Mouse (Mus musculus): ENCODE measurements at regions not wholly inside any gene's neighbourhood (a gene's known extent, or its start where the extent isn't known, plus 50 kb on each side); places are given as distances from the start of the nearest gene placed in this dataset.
A peak's percentile ranks its signal among the peaks of the same experiment; 100 is the strongest.

DNA sequence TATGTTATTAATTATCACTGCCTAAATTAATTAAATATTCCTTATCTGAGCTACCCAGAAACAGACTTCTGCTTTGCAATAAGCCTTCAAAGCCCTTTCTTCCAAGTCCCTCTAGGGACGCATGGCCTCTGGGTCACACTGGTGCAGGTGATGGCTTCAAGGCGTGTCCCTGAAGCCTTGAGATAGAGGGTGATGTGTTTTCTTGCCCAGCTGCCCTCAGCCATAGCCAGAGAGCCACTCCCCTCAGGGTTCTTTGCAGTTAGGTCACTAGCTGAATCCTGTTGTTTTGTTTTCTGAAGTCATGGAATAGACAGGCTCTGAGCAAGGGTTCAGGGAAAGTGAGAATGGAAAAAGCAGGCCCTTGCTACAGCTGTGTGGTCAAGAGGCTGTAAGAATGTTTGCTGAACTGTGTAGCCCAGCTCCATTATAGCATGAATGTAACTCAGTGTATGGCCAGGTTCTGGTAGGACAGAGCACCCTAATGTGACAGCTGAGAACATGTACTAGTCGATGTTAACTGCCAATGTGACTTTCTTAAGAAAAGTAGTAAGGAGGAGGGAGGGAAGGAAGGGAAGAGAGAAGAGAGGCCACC is 233.8 kb upstream of the Sox11 start:
- no peak for ATAC-seq (ENCODE audit: insufficient number of reproducible peaks, insufficient read depth, low FRiP score, low TSS enrichment, low read depth)
- Histone ChIP-seq H3K27ac (no peak overlapping the region), H3K4me2 (no peak overlapping the region), H3K4me1 (peaks cover 3% of the 10 kb centered on the region; the same call in 1 of the 2 replicates), H3K4me3 (no peak overlapping the region), H3K27me3 (no peaks in the 10 kb centered on the region), H3K9me3 (no peaks in the 10 kb centered on the region), H3K36me3 (no peaks in the 10 kb centered on the region), H3K9ac (no peak overlapping the region)
- 49% methylated on average over 3 of the region's 3 CpGs for WGBS

DNA sequence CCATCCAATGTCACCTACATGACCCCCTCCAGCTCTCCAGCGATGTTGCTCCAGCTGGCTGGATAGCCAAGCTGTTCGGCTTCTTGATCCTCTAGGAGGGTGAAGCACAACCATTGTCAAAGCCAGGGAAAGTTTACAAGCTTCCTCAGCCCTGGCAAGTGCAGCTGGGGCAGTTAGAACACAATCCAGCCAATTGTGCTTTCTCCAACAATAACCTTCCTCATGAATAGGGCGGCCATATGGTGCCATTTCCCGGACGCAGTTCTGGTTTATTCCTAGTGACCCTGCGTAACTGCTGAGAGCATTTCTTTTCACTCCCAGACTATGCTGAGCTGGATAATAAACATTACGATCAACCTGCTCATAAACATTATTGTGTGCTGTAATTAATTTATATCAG is 233.3 kb upstream of the Sox11 start:
- 44% methylated on average over 7 of the region's 7 CpGs for WGBS
- Histone ChIP-seq H3K9ac (no peak overlapping the region), H3K4me1 (peaks cover 3% of the 10 kb centered on the region; the same call in 1 of the 2 replicates), H3K4me3 (no peak overlapping the region), H3K27me3 (no peaks in the 10 kb centered on the region), H3K27ac (no peak overlapping the region), H3K36me3 (no peaks in the 10 kb centered on the region), H3K9me3 (no peaks in the 10 kb centered on the region), H3K4me2 (no peak overlapping the region)
- no peak for ATAC-seq (ENCODE audit: insufficient number of reproducible peaks, insufficient read depth, low FRiP score, low TSS enrichment, low read depth)

DNA sequence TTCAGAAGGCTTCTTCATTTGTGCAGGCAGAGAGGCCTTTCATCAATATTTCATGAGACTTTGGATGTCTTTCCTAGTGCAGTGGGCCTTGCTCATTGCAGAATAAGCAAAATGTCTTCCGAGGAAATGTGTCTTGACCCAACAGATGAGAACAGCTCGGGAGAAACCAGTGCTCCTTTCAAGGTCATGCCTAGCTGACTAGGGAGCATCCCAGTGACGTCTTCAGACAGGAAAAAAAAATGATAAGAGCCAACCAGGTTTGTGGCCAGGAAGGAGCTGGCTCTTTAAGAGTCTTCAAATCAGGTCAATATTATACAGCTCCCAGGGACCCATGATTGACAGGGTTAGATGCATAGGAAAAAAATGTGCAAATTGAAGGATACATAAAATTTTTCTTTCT is 224.9 kb upstream of the Sox11 start:
- no peaks in the 10 kb centered on the region for H3K36me3 ChIP-seq
- H3K4me1 ChIP-seq, result peaks cover 35% of the 10 kb centered on the region
- no peaks in the 10 kb centered on the region for H3K9me3 ChIP-seq
- H3K4me2 ChIP-seq, result no peak overlapping the region
- H3K27ac ChIP-seq, result no peak overlapping the region
- ATAC-seq (ENCODE audit: insufficient number of reproducible peaks, insufficient read depth, low FRiP score, low TSS enrichment, low read depth), result no peak
- H3K27me3 ChIP-seq, result no peaks in the 10 kb centered on the region
- WGBS, result 64% methylated on average over 3 of the region's 3 CpGs
- no peak overlapping the region for H3K9ac ChIP-seq
- H3K4me3 ChIP-seq, result no peak overlapping the region

DNA sequence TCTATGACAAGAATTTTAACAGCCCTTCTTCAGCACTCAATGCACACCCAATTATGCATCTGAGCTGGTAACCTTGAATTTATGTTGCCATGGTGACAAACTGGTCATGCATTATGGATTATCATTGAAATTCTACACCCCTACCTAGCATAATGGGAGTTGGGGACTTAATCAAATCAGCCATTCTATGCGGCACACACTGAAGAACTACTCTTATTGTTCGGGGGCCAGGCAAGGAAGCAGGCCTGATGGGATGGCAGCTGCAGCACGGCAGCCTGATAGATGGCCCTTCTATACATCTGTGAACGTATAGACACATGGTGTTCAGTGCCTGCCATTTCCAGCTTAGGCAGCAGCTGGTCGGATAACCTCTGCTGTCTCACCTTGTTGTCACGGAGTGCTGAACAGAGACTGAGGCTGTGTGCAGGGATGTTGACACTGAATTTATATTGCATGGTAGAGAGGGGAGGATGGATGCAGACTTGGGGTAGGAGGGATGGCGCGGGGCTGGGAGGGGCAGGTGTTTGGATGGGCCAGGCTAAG is 223.7 kb upstream of the Sox11 start:
- Histone ChIP-seq H3K4me3 (no peak overlapping the region), H3K27ac (peak overlapping the region; percentile 44; the same call in 1 of the 2 replicates), H3K4me1 (peaks cover 35% of the 10 kb centered on the region), H3K27me3 (no peaks in the 10 kb centered on the region), H3K36me3 (no peaks in the 10 kb centered on the region), H3K4me2 (no peak overlapping the region), H3K9ac (no peak overlapping the region), H3K9me3 (no peaks in the 10 kb centered on the region)
- ATAC-seq (ENCODE audit: insufficient number of reproducible peaks, insufficient read depth, low FRiP score, low TSS enrichment, low read depth), result peak; percentile 37; the same call in 1 of the 2 replicates
- WGBS, result 31% methylated on average over 8 of the region's 8 CpGs

DNA sequence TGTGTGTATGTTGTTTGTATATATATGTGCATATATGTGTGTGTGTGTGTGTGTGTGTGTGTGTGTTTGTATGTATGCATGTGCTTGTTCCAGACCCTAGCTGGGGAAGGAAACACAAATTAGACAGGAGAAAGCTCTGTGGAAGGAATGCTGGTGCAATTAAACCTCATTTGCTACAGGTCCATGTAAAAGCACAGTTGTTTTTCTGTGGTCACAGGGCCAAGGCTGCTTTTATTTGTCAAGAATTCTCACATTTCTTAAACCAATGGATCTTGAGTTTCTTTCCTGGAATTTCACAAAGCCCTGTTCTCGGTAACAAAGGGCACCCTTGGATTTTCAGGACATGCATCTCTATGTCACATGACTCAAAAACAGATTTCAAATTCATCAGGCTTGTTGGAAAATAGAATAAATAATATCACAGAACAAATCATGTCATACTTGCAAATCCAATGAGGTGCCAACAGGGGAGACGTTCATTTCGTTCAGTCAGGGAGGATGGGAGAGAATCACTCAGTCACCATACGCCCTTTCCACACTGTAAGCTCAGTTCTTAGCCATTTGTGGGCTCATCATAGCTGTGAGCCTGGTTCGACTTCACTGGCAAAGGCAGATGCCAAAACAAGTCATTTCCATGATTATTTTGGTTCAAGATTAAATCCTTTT is 222.4 kb upstream of the Sox11 start:
- no peak for ATAC-seq (ENCODE audit: insufficient number of reproducible peaks, insufficient read depth, low FRiP score, low TSS enrichment, low read depth)
- no peak overlapping the region for H3K9ac ChIP-seq
- no peaks in the 10 kb centered on the region for H3K27me3 ChIP-seq
- no peak overlapping the region for H3K4me3 ChIP-seq
- H3K4me2 ChIP-seq, result no peak overlapping the region
- H3K9me3 ChIP-seq, result no peaks in the 10 kb centered on the region
- peak overlapping the region; percentile 78 for H3K27ac ChIP-seq
- WGBS, result 25% methylated on average over 5 of the region's 5 CpGs
- peaks cover 35% of the 10 kb centered on the region for H3K4me1 ChIP-seq
- H3K36me3 ChIP-seq, result no peaks in the 10 kb centered on the region

DNA sequence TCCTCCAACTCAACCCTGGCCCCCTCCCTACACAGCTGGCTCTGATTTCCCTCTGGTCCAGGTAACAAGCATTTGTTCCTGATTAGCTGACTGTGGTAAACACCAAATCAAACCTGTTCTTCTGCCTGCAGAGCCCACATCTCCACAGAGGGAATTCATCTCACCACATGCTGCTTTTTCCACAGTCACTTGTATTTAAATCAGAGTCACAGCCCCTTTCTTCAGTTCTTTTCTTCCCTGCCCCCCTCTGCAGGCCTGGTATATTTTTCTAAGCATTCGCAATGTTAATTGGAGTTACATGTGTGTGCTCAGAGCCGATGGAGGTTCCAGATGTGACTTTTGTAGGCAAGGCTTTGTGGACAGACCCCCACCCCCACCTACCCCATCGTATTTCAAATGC is 221.5 kb upstream of the Sox11 start:
- Histone ChIP-seq H3K36me3 (no peaks in the 10 kb centered on the region), H3K4me3 (no peak overlapping the region), H3K4me1 (peaks cover 35% of the 10 kb centered on the region), H3K27ac (peak overlapping the region; percentile 78), H3K4me2 (no peak overlapping the region), H3K27me3 (no peaks in the 10 kb centered on the region), H3K9me3 (no peaks in the 10 kb centered on the region), H3K9ac (no peak overlapping the region)
- 4% methylated on average over 3 of the region's 3 CpGs for WGBS
- no peak for ATAC-seq (ENCODE audit: insufficient number of reproducible peaks, insufficient read depth, low FRiP score, low TSS enrichment, low read depth)

DNA sequence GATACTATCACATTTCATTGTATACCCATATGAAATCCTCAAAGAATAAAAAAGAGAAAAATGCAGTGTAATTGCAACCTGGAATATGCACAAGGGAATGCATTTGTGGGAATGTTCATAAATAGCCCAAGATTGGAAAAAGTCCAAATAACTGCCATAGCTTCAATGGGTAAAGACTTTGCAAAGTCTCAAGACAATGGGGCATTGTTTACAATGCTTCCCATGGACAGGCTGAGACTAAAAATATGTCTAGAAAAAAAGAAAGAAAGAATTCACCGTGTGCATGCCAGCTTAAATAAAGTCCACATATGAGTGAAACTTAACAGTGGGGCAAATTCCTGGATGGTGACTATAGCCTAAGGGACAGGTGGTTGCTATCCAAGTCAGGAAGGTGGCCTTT is 210.4 kb upstream of the Sox11 start:
- H3K4me2 ChIP-seq, result no peak overlapping the region
- WGBS, result 16% methylated on average over 1 of the region's 1 CpGs
- no peaks in the 10 kb centered on the region for H3K27me3 ChIP-seq

DNA sequence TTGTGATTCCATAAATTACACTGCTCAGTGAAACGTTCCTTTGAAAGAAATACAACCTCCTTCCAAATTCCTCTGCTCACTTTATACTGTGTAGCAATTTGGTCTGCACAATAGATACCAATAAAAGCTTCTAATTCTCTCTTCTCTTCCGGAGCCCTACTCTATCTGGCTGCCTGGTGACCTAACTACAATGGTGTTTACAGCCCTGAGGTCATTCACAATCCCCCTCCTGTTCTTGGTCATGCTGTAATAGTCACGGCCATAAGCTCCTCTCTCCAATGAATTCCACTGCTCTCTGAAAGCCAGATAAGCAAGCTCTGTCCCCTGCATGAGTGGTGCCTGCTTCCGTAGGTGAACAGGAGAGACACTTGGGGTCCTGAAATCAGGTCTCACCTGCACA is 195.8 kb upstream of the Sox11 start:
- H3K4me2 ChIP-seq, result no peak overlapping the region

More for the DNA sequence above, 210.4 kb upstream of the Sox11 start:
- ATAC-seq (ENCODE audit: insufficient number of reproducible peaks, insufficient read depth, low FRiP score, low TSS enrichment, low read depth), result no peak
- Histone ChIP-seq H3K4me1 (0 out of 2 replicates have a peak, but pooled peaks cover under 1% of the 10 kb centered on the region), H3K9ac (no peak overlapping the region), H3K4me3 (no peak overlapping the region), H3K27ac (peak overlapping the region; percentile 3; the same call in 1 of the 2 replicates), H3K36me3 (no peaks in the 10 kb centered on the region), H3K9me3 (no peaks in the 10 kb centered on the region)

DNA sequence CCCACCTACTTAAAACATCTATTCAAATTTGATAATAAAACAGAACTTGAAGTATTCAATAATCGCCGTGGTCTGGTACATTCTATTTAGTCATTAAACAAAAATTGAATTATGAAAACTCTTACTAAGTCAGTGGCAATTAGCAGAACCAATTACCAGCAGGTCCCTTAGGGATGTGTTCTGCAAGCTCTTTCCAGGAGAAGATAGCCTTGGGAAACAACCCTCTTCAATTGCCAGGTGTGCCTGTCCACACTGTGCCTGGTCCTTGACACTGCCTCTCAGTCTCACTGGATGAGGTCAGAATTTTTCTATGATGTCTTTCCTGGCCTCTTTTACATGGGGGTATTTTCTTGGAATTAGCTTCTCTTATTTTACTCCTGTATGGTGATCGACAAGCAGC is 195.1 kb upstream of the Sox11 start:
- WGBS, result 61% methylated on average over 3 of the region's 3 CpGs
- H3K9me3 ChIP-seq, result no peaks in the 10 kb centered on the region
- H3K4me3 ChIP-seq, result 0 out of 2 replicates have a peak overlapping the region, but pooled peaks have one; percentile 9
- H3K27ac ChIP-seq, result no peak overlapping the region
- no peak overlapping the region for H3K9ac ChIP-seq
- ATAC-seq (ENCODE audit: insufficient number of reproducible peaks, insufficient read depth, low FRiP score, low TSS enrichment, low read depth), result no peak
- peak overlapping the region; percentile 55 for H3K4me2 ChIP-seq
- no peaks in the 10 kb centered on the region for H3K36me3 ChIP-seq
- H3K27me3 ChIP-seq, result no peaks in the 10 kb centered on the region
- peaks cover 18% of the 10 kb centered on the region for H3K4me1 ChIP-seq

More for the DNA sequence above, 195.8 kb upstream of the Sox11 start:
- no peak overlapping the region for H3K27ac ChIP-seq
- peaks cover 18% of the 10 kb centered on the region for H3K4me1 ChIP-seq
- 27% methylated on average over 4 of the region's 4 CpGs for WGBS
- no peaks in the 10 kb centered on the region for H3K9me3 ChIP-seq
- no peak overlapping the region for H3K9ac ChIP-seq
- no peak for ATAC-seq (ENCODE audit: insufficient number of reproducible peaks, insufficient read depth, low FRiP score, low TSS enrichment, low read depth)
- H3K36me3 ChIP-seq, result no peaks in the 10 kb centered on the region
- H3K27me3 ChIP-seq, result no peaks in the 10 kb centered on the region
- no peak overlapping the region for H3K4me3 ChIP-seq

DNA sequence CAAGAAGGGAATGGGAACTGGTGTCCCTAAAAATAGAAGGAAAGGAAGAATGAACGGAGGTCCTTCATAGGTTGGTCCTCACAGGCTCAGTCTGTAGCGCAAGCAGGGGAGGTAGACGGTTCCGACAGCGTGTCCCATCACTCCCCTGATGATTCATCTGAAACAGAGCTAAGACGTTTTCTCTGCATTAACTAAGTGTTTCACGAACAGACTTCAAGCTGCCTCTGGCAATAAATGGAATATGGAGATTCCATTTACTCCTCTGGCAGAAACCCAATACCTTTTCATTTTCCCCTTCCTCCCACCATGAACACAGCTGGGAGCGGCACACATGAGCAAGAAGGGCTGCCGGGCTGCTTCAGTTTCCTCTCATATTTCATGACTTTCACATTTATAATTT is 194.6 kb upstream of the Sox11 start:
- Histone ChIP-seq H3K4me1 (peaks cover 18% of the 10 kb centered on the region), H3K27me3 (no peaks in the 10 kb centered on the region), H3K27ac (peak overlapping the region; percentile 9; the same call in 1 of the 2 replicates), H3K9me3 (no peaks in the 10 kb centered on the region), H3K4me3 (0 out of 2 replicates have a peak overlapping the region, but pooled peaks have one; percentile 9), H3K36me3 (no peaks in the 10 kb centered on the region), H3K9ac (no peak overlapping the region), H3K4me2 (peak overlapping the region; percentile 55)
- WGBS, result 17% methylated on average over 9 of the region's 9 CpGs
- ATAC-seq (ENCODE audit: insufficient number of reproducible peaks, insufficient read depth, low FRiP score, low TSS enrichment, low read depth), result no peak

DNA sequence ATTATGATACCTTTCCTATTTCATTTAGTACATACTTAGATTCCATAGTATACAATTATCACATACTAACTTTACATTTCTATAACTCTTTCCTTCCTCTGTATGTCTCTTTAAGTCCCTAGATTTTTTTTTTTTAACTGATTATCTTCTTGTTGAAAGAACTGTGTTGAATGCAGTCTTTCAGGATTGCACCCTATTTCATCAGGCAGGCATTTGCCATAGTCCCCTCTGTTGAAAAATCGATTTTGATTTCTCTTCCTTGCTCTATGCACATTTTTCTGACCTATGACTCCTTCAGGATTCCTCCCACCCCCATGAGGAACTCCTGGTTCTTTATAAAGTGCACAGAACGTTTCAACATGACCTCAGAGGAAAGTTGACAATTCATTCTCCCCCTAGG is 183.2 kb upstream of the Sox11 start:
- 59% methylated on average over 2 of the region's 2 CpGs for WGBS
- ATAC-seq (ENCODE audit: insufficient number of reproducible peaks, insufficient read depth, low FRiP score, low TSS enrichment, low read depth), result no peak
- H3K9me3 ChIP-seq, result no peaks in the 10 kb centered on the region
- H3K9ac ChIP-seq, result no peak overlapping the region
- no peaks in the 10 kb centered on the region for H3K27me3 ChIP-seq
- H3K4me1 ChIP-seq, result no peaks in the 10 kb centered on the region
- H3K27ac ChIP-seq, result no peak overlapping the region
- no peaks in the 10 kb centered on the region for H3K36me3 ChIP-seq
- no peak overlapping the region for H3K4me3 ChIP-seq
- H3K4me2 ChIP-seq, result no peak overlapping the region

DNA sequence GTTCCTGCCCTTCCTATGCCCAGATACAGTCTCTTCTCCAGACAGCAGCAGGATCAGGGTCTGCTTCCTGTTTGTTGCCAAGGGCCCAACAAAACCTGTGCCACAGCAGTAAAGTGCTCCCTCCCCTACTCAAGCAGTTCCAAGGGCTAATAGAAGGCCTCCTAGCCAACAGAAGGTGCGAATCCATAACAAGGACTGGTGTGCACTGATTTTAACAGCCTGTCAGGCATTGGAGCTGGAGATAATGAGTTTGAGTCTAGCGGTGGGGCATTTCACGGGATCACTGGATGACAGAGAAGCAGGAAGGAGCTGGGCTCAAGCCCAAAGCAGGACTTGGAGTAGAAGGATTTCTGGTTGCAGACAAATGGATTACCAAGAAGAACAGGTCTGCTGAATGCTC is 170.9 kb upstream of the Sox11 start:
- WGBS, result 91% methylated on average over 3 of the region's 3 CpGs
- H3K4me3 ChIP-seq, result no peak overlapping the region
- H3K4me1 ChIP-seq, result no peaks in the 10 kb centered on the region
- H3K36me3 ChIP-seq, result no peaks in the 10 kb centered on the region
- no peak for ATAC-seq (ENCODE audit: insufficient number of reproducible peaks, insufficient read depth, low FRiP score, low TSS enrichment, low read depth)
- no peaks in the 10 kb centered on the region for H3K9me3 ChIP-seq
- no peak overlapping the region for H3K4me2 ChIP-seq
- H3K27ac ChIP-seq, result no peak overlapping the region
- no peaks in the 10 kb centered on the region for H3K27me3 ChIP-seq
- no peak overlapping the region for H3K9ac ChIP-seq

Measured in embryonic facial prominence, embryonic 13.5 days (tissue).